Mouse (Mus musculus) liver, postnatal 0 days (tissue): ENCODE results near the gene Gm14137.

Source experiments
- CTCF ChIP-seq: sonication (generic); IDR thresholded peaks from 2 replicates; pipeline ENCODE4 v1.5.1; 2016; ENCODE audit warnings: antibody characterized with exemption, low read depth
- EP300 ChIP-seq: IDR thresholded peaks from 2 replicates; pipeline ENCODE4 v1.6.1; 2016; ENCODE audit warnings: antibody characterized with exemption, low read depth, mild to moderate bottlenecking

GRCm38 (mm10) chr2:119176761-119177160 is 2.5 kb downstream of the Gm14137 start:
- no peak for TF ChIP-seq EP300
- peak; percentile 19; the same call in 1 of the 2 replicates for TF ChIP-seq CTCF
